Mouse (Mus musculus): ENCODE results near the gene Gins2.
A peak's percentile ranks its signal among the peaks of the same experiment; 100 is the strongest.

The Gins2 gene

DNA sequence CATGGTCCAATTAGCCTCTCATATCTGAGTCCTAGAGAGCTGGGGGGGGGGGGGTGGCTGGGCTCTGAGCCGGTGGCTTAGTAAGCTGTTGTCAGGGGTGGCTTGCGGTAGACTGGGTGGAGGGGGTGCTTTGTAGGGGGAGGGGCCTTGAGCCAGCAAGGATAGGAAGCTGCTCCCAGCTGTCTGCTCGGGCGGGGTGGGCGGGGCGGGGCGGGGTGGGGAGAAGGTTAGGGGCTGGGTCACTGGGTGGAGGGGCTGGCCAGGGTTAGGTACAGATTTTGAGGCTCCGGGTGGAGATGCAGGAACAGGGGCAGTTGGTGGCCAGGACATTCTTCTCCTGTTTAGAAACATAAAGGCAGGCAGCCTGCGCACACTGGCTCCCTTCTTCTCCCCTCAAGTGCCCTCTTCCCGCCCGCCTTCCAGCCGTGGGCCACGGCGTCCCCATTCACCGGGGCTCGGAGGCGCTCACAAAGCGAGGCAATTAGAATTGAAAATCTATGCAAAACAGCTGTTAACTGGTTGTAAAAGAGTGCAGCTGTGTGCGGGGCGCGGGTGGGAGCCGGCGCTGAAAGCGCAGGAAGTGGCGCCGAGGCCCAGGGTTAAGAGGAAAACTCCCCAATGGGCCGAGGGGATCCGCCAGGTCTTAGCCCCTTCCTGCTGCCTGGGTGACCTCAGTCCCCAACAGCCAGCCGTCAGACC, 56.4 kb downstream of the Gins2 start:
- H3K36me3 ChIP-seq (ENCODE audit: insufficient read depth, low read length): no peaks in the 10 kb centered on the region
- H3K4me1 ChIP-seq (replicated peaks; ENCODE audit: low read depth, low read length): peaks cover 72% of the 10 kb centered on the region
- H3K4me3 ChIP-seq (replicated peaks; ENCODE audit: low read length): peak overlapping the region; percentile 88
- H3K9me3 ChIP-seq (ENCODE audit: low read length): no peaks in the 10 kb centered on the region
- TF ChIP-seq POU5F1 (IDR thresholded peaks at IDR 0.05; ENCODE audit: borderline replicate concordance, low read length): no peak
- H3K27me3 ChIP-seq (ENCODE audit: insufficient read depth, low read length): no peaks in the 10 kb centered on the region

DNA sequence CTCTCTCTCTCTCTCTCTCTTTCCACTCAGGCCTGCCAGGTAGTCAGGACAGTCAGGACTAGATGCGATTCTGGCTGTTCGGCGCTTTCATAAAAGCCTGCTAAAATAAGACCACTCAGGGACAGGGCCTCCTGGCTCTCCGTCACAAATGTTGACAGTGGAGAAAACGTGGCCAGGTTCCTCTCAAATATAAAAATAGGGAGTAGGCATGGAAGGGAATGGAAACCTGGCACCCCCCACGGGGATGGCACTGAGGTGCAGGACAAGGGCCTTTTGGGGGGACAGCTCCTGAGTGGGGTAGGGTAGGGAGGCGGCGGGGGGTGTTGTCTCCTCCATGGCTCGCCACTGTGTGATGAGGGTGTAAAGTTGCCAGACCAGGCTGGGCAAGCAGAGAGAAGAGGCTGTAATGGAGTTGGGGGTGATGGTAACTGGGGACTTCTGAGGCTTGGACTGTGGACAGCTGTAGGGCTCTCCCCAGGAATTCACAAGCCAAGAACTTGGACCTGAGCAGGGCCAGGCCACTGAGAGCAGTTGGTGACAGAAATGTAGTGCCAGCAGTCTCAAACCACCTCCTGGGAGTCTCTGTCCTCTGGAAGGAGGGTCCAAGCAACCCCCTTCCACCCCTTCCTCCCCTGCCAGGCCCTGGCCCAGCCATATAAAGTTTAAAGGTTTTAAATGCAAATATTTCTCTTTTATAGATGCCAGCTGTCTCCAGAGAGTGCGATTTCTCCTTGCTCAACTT, 57.2 kb downstream of the Gins2 start:
- H3K4me1 ChIP-seq (replicated peaks; ENCODE audit: low read depth, low read length): peaks cover 79% of the 10 kb centered on the region
- TF ChIP-seq CTCF (conservative IDR thresholded peaks at IDR 0.05; ENCODE audit: low read length): no peak
- no peak for TF ChIP-seq NANOG (IDR thresholded peaks at IDR 0.05; ENCODE audit: borderline replicate concordance, low read length)
- no peak for TF ChIP-seq POU5F1 (IDR thresholded peaks at IDR 0.05; ENCODE audit: borderline replicate concordance, low read length)
- peak overlapping the region; percentile 63 for H3K4me3 ChIP-seq (replicated peaks; ENCODE audit: low read length)
- H3K9me3 ChIP-seq (ENCODE audit: low read length): no peaks in the 10 kb centered on the region
- no peaks in the 10 kb centered on the region for H3K36me3 ChIP-seq (ENCODE audit: insufficient read depth, low read length)
- no peaks in the 10 kb centered on the region for H3K27me3 ChIP-seq (ENCODE audit: insufficient read depth, low read length)

GRCm38 (mm10) chr8:120530954-120531656, 58.0 kb downstream of the Gins2 start:
- peaks cover 87% of the 10 kb centered on the region for H3K4me1 ChIP-seq (replicated peaks; ENCODE audit: low read depth, low read length)
- H3K36me3 ChIP-seq (ENCODE audit: insufficient read depth, low read length): no peaks in the 10 kb centered on the region
- no peaks in the 10 kb centered on the region for H3K27me3 ChIP-seq (ENCODE audit: insufficient read depth, low read length)
- H3K4me3 ChIP-seq (replicated peaks; ENCODE audit: low read length): peak overlapping the region; percentile 50
- TF ChIP-seq CTCF (conservative IDR thresholded peaks at IDR 0.05; ENCODE audit: low read length): no peak
- H3K9me3 ChIP-seq (ENCODE audit: low read length): no peaks in the 10 kb centered on the region

DNA sequence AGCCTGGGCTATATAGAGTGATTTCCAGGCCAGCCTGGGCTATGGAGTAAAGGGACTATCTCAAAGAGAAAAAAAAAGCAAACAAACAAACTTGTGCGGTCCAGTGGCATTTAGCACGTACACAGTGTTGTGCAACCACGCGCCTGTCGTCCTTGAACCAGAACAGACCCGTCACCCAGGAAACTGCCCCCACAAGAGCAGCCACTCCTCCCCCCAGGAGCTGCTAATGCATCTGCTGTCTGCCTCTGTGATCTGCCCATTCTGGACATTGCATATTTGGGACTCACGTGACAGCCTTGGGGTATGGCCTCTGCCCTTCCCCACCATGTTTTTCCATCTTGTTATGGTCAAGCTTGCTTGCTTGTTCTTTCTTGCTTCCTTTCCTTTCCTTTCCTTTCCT, 59.9 kb downstream of the Gins2 start:
- no peaks in the 10 kb centered on the region for H3K36me3 ChIP-seq (ENCODE audit: insufficient read depth, low read length)
- H3K27me3 ChIP-seq (ENCODE audit: insufficient read depth, low read length): no peaks in the 10 kb centered on the region
- TF ChIP-seq CTCF (conservative IDR thresholded peaks at IDR 0.05; ENCODE audit: low read length) (no peak), POU5F1 (IDR thresholded peaks at IDR 0.05; ENCODE audit: borderline replicate concordance, low read length) (no peak), NANOG (IDR thresholded peaks at IDR 0.05; ENCODE audit: borderline replicate concordance, low read length) (no peak)
- peaks cover 93% of the 10 kb centered on the region for H3K4me1 ChIP-seq (replicated peaks; ENCODE audit: low read depth, low read length)
- H3K9me3 ChIP-seq (ENCODE audit: low read length): no peaks in the 10 kb centered on the region
- H3K4me3 ChIP-seq (replicated peaks; ENCODE audit: low read length): peak overlapping the region; percentile 30

All from E14TG2a.4 (cell line).